In genomic region chr7:25035916-25036315, GRCm38 (mm10) we compare ENCODE assay signal across 9 mouse cellular contexts. TPM values are rescaled to one million over a fixed set of nuclear protein-coding genes. Genes with fewer than 3 reads are reported as not detected.
DNase-seq lines count a peak whose midpoint lies in the region; ATAC-seq lines count a peak whose summit lies in the region.
"Had no signal": no experiment of that assay in that cellular context is flagged by ENCODE, and none has a peak within 500 bp of the region (broad histone marks: within the 10 kb centered on the region; RNA-seq: fewer than 3 reads in every experiment).

No protein-coding gene starts in this region.

- H3K9ac ChIP-seq in intestine, embryonic 14.5 days (ENCODE audit: low read length), result no peak overlapping the region
- H3K9ac ChIP-seq in intestine, embryonic 16.5 days (ENCODE audit: low read depth, low read length), result no peak overlapping the region
- H3K9ac ChIP-seq: stomach, embryonic 15.5 days had no signal

- intact Hi-C loops in heart, postnatal 14 days (cut with DNase I), result no loop called here
- intact Hi-C loops in left cerebral cortex, postnatal 14 days (cut with DNase I), result loop anchor here (5.0 kb wide), 1 partner anchor 36 kb away; the partner anchor contains the start of genes Grik5 and Zfp574

- no peak overlapping the region for H3K27ac ChIP-seq in intestine, embryonic 14.5 days (ENCODE audit: low read depth)
- no peak overlapping the region for H3K27ac ChIP-seq in intestine, embryonic 16.5 days (ENCODE audit: low read length)
- H3K27ac ChIP-seq: stomach, embryonic 15.5 days had no signal

- H3K4me1 ChIP-seq in intestine, embryonic 14.5 days (replicated peaks; ENCODE audit: control insufficient read depth, insufficient read depth, low read length), result no peaks in the 10 kb centered on the region
- no peaks in the 10 kb centered on the region for H3K4me1 ChIP-seq in intestine, embryonic 16.5 days (ENCODE audit: control insufficient read depth, insufficient read depth, low read length)
- H3K4me1 ChIP-seq: stomach, embryonic 15.5 days had no signal

- H3K4me3 ChIP-seq in intestine, embryonic 14.5 days (ENCODE audit: low read depth, low read length), result no peak overlapping the region
- H3K4me3 ChIP-seq in intestine, embryonic 16.5 days (ENCODE audit: low read length), result no peak overlapping the region
- H3K4me3 ChIP-seq: stomach, embryonic 15.5 days had no signal

- 58% methylated on average over 7 of the region's 7 CpGs for WGBS in intestine, embryonic 14.5 days
- WGBS in intestine, embryonic 16.5 days, result 56% methylated on average over 7 of the region's 7 CpGs

- H3K9me3 ChIP-seq in intestine, embryonic 14.5 days (ENCODE audit: control insufficient read depth, low read length), result no peaks in the 10 kb centered on the region
- no peaks in the 10 kb centered on the region for H3K9me3 ChIP-seq in intestine, embryonic 16.5 days (ENCODE audit: control insufficient read depth, low read length)
- H3K9me3 ChIP-seq: stomach, embryonic 15.5 days had no signal

- H3K27me3 ChIP-seq in intestine, embryonic 14.5 days (replicated peaks; ENCODE audit: control insufficient read depth, insufficient read depth, low read length), result no peaks in the 10 kb centered on the region
- no peaks in the 10 kb centered on the region for H3K27me3 ChIP-seq in intestine, embryonic 16.5 days (replicated peaks; ENCODE audit: control insufficient read depth, insufficient read depth, low read length)
- H3K27me3 ChIP-seq: stomach, embryonic 15.5 days had no signal

- DNase-seq in intestine, embryonic 14.5 days (ENCODE audit: low spot score), result peak; percentile 94
- peak; percentile 52 for DNase-seq in T-cell, adult 2 months (ENCODE audit: low spot score)
- peak; percentile 55 to 74 for DNase-seq in heart, postnatal 14 days
- peak; percentile 87 to 89 for DNase-seq in left cerebral cortex, postnatal 14 days (ENCODE audit: low spot score in 2 of 2)
- DNase-seq in natural killer cell, adult 2 months (ENCODE audit: low spot score in 2 of 2), result peak; percentile 48 to 63
- peak; percentile 86 for DNase-seq in testis, postnatal 10 days (ENCODE audit: low spot score)

- H3K4me2 ChIP-seq in intestine, embryonic 14.5 days (ENCODE audit: low read length), result no peak overlapping the region
- H3K4me2 ChIP-seq in intestine, embryonic 16.5 days (ENCODE audit: low read depth, low read length), result no peak overlapping the region
- H3K4me2 ChIP-seq: stomach, embryonic 15.5 days had no signal

- peaks cover 51% of the 10 kb centered on the region for H3K36me3 ChIP-seq in intestine, embryonic 14.5 days (ENCODE audit: control insufficient read depth, insufficient read depth, low read length)
- H3K36me3 ChIP-seq in intestine, embryonic 16.5 days (ENCODE audit: control insufficient read depth, insufficient read depth, low read length), result 0 out of 2 replicates have a peak, but pooled peaks cover 3% of the 10 kb centered on the region

- ATAC-seq in intestine, embryonic 14.5 days (replicated peaks; ENCODE audit: low FRiP score, low TSS enrichment, low read depth), result no peak
- ATAC-seq in intestine, embryonic 16.5 days, result no peak
- peak; percentile 66; the same call in 1 of the 2 replicates for ATAC-seq in common myeloid progenitor, adult 5-6 weeks (replicated peaks; ENCODE audit: low read depth, poor library complexity, severe bottlenecking)

RNA-seq across cellular contexts. Expression of gene Atp1a3, which starts 30.2 kb away (rescaled TPM):
- polyA plus RNA-seq in intestine, embryonic 14.5 days (2014; fragmentation: Nextera tagmentation; extraction: Ambion mirVana), result 3.5 and 4.1 TPM in 2 replicates
- 3.5 and 3.9 TPM in 2 replicates for polyA plus RNA-seq in intestine, embryonic 16.5 days (2015; fragmentation: Nextera tagmentation; extraction: Ambion mirVana)
- 17.1 and 23.8 TPM in 2 replicates for total RNA-seq in common myeloid progenitor, adult 5-6 weeks (2017)
- total RNA-seq in heart, postnatal 14 days (2021), result under 1 TPM; 0.62 to 0.80 TPM
- 1,000 to 10,000 TPM; 2,091 to 2,391 TPM for total RNA-seq in left cerebral cortex, postnatal 14 days (2021)

RNA-seq across cellular contexts. Expression of gene Grik5, which starts 36.2 kb away (rescaled TPM):
- polyA plus RNA-seq in intestine, embryonic 14.5 days (2014; fragmentation: Nextera tagmentation; extraction: Ambion mirVana), result 7.0 and 8.8 TPM in 2 replicates
- 1.5 and 1.9 TPM in 2 replicates for polyA plus RNA-seq in intestine, embryonic 16.5 days (2015; fragmentation: Nextera tagmentation; extraction: Ambion mirVana)
- 10.4 and 11.5 TPM in 2 replicates for total RNA-seq in common myeloid progenitor, adult 5-6 weeks (2017)
- 1 to 10 TPM; 5.8 to 7.6 TPM for total RNA-seq in heart, postnatal 14 days (2021)
- 100 to 1,000 TPM; 264 to 270 TPM for total RNA-seq in left cerebral cortex, postnatal 14 days (2021)

RNA-seq across cellular contexts. Expression of gene Zfp574, which starts 36.5 kb away (rescaled TPM):
- polyA plus RNA-seq in intestine, embryonic 14.5 days (2014; fragmentation: Nextera tagmentation; extraction: Ambion mirVana), result 21.9 and 24.8 TPM in 2 replicates
- polyA plus RNA-seq in intestine, embryonic 16.5 days (2015; fragmentation: Nextera tagmentation; extraction: Ambion mirVana), result 23.1 and 23.3 TPM in 2 replicates
- total RNA-seq in common myeloid progenitor, adult 5-6 weeks (2017), result 4.8 and 8.4 TPM in 2 replicates
- 10 to 100 TPM; 10.5 to 11.2 TPM for total RNA-seq in heart, postnatal 14 days (2021)
- total RNA-seq in left cerebral cortex, postnatal 14 days (2021), result 10 to 100 TPM; 28.1 to 30.0 TPM

Comparison
In these comparisons a context has a peak if more than half of its experiments do, and no peak if none do; other contexts are left out.
1. RNA of gene Atp1a3, which starts 30.2 kb away (total RNA-seq): 2,091 to 2,391 TPM in left cerebral cortex, postnatal 14 days; 17.1 to 23.8 TPM in common myeloid progenitor, adult 5-6 weeks and 0.62 to 0.80 TPM in heart, postnatal 14 days; every median in the first group is over 10 times any median in the second.
2. RNA of gene Grik5, which starts 36.2 kb away (total RNA-seq): 264 to 270 TPM in left cerebral cortex, postnatal 14 days; 10.4 to 11.5 TPM in common myeloid progenitor, adult 5-6 weeks and 5.8 to 7.6 TPM in heart, postnatal 14 days; every median in the first group is over 10 times any median in the second.
3. Peak in every context shown above with its lines, with median percentiles within 50 percentile points of each other: DNase-seq.